ENCODE assay signal across 8 mouse cellular contexts in the genomic region with DNA sequence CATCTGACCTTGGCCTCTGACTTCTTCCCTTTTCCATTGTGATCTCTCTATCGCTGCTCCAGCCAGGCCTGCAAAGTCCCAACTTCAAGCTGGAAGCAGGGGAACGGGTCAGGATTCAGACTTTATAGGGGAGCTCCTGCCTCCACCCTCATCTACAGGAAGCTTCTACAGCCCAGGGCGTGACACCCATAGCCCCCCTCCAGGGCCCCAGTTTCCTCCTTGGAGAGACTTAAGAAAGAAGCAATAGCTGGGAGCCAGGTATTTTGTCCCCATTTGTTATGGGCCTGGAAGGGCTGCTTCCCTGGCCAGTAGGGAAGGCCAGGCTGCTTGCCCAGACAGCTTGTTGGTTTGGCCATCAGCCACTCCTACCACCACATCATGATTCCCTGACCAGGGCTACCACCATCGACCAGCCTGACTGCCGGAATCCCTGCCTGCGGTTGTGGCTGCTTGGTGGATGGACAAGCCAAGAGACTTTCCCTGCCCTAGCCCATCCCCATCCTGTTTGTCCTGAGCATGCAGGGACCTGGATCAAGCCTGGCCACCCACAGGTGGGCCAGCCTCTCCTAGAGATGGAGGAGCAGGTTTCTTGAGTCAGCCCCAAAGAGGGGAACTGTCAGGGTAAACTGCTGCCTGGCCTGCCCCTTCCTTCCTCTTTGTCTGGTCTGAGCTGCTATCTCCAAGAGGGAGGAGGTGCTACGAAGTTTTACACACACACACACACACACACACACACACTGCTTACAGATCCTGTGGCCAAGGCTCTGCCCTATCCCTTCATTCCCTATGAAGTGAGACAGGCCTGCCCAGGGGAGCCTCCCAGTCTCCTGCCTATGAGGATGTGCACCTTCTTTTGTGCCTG. TPM values are rescaled to one million over a fixed set of nuclear protein-coding genes. Genes with fewer than 3 reads are reported as not detected.
A peak's percentile ranks its signal among the peaks of the same experiment; 100 is the strongest.
DNase-seq lines count a peak whose midpoint lies in the region; ATAC-seq and TF ChIP-seq lines count a peak whose summit lies in the region.

No protein-coding gene starts in this region.

- DNase-seq in neural tube, embryonic 11.5 days (ENCODE audit: low spot score) = no peak
- DNase-seq in neural tube, embryonic 10.5 days (ENCODE audit: extremely low spot score, low spot score) = no peak
- DNase-seq in cerebellum, adult 11-12 months = peak; percentile 84
- no peak for DNase-seq in forebrain, postnatal 0 days
- DNase-seq in embryo, embryonic 10 days (ENCODE audit: low spot score) = no peak
- no peak for DNase-seq in kidney, adult 18-20 months

- H3K36me3 ChIP-seq in neural tube, embryonic 11.5 days (ENCODE audit: control insufficient read depth, insufficient read depth, low read length) = no peaks in the 10 kb centered on the region
- peaks cover 9% of the 10 kb centered on the region; the same call in 1 of the 2 replicates for H3K36me3 ChIP-seq in forebrain, postnatal 0 days (ENCODE audit: insufficient read depth)
- peaks cover 7% of the 10 kb centered on the region for H3K36me3 ChIP-seq in liver, embryonic 12.5 days
- H3K36me3 ChIP-seq in neural tube, embryonic 14.5 days (ENCODE audit: control insufficient read depth, insufficient read depth, low read length) = no peaks in the 10 kb centered on the region

- 82% methylated on average over 7 of the region's 7 CpGs for WGBS in neural tube, embryonic 11.5 days
- WGBS in forebrain, postnatal 0 days = 74% methylated on average over 7 of the region's 7 CpGs
- 32% methylated on average over 7 of the region's 7 CpGs for WGBS in liver, embryonic 12.5 days (ENCODE audit: insufficient replicate concordance)
- WGBS in neural tube, embryonic 14.5 days = 77% methylated on average over 7 of the region's 7 CpGs

- no peak overlapping the region for H3K27ac ChIP-seq in neural tube, embryonic 11.5 days (ENCODE audit: low read depth, low read length)
- H3K27ac ChIP-seq in forebrain, postnatal 0 days (ENCODE audit: low read depth, low read length) = no peak overlapping the region
- H3K27ac ChIP-seq in liver, embryonic 12.5 days = peak overlapping the region; percentile 63
- no peak overlapping the region for H3K27ac ChIP-seq in neural tube, embryonic 14.5 days (ENCODE audit: low read depth, low read length)

- ATAC-seq in neural tube, embryonic 11.5 days (ENCODE audit: insufficient read depth, low FRiP score, low TSS enrichment) = no peak
- no peak for ATAC-seq in forebrain, postnatal 0 days
- no peak for ATAC-seq in liver, embryonic 12.5 days
- ATAC-seq in neural tube, embryonic 14.5 days (ENCODE audit: low read depth) = no peak

- TF ChIP-seq CTCF in forebrain, postnatal 0 days (IDR thresholded peaks at IDR 0.05; ENCODE audit: low read depth) = no peak

- H3K9ac ChIP-seq in neural tube, embryonic 11.5 days (ENCODE audit: low read length) = no peak overlapping the region; the same call in 1 of the 2 replicates
- peak overlapping the region; percentile 1; the same call in 1 of the 2 replicates for H3K9ac ChIP-seq in forebrain, postnatal 0 days
- peak overlapping the region; percentile 49 for H3K9ac ChIP-seq in liver, embryonic 12.5 days
- peak overlapping the region; percentile 78; the same call in 1 of the 2 replicates for H3K9ac ChIP-seq in neural tube, embryonic 14.5 days (replicated peaks; ENCODE audit: low read depth, low read length)

- no peaks in the 10 kb centered on the region for H3K9me3 ChIP-seq in neural tube, embryonic 11.5 days (ENCODE audit: control insufficient read depth, low read length)
- no peaks in the 10 kb centered on the region for H3K9me3 ChIP-seq in forebrain, postnatal 0 days (ENCODE audit: low read length)
- no peaks in the 10 kb centered on the region for H3K9me3 ChIP-seq in liver, embryonic 12.5 days (replicated peaks)
- no peaks in the 10 kb centered on the region for H3K9me3 ChIP-seq in neural tube, embryonic 14.5 days (ENCODE audit: control insufficient read depth, low read length)

- H3K4me3 ChIP-seq in neural tube, embryonic 11.5 days (ENCODE audit: low read depth, low read length) = no peak overlapping the region
- peak overlapping the region; percentile 68; the same call in 1 of the 2 replicates for H3K4me3 ChIP-seq in forebrain, postnatal 0 days (ENCODE audit: low read depth, low read length)
- H3K4me3 ChIP-seq in liver, embryonic 12.5 days = peak overlapping the region; percentile 66
- H3K4me3 ChIP-seq in neural tube, embryonic 14.5 days (ENCODE audit: low read depth, low read length) = peak overlapping the region; percentile 66

- peak overlapping the region; percentile 50 for H3K4me2 ChIP-seq in neural tube, embryonic 11.5 days (ENCODE audit: low read depth)
- peak overlapping the region; percentile 61 for H3K4me2 ChIP-seq in forebrain, postnatal 0 days (ENCODE audit: low read depth)
- H3K4me2 ChIP-seq in liver, embryonic 12.5 days = peak overlapping the region; percentile 92
- peak overlapping the region; percentile 67 for H3K4me2 ChIP-seq in neural tube, embryonic 14.5 days (ENCODE audit: low read depth, low read length)

- H3K27me3 ChIP-seq in neural tube, embryonic 11.5 days (ENCODE audit: control insufficient read depth, insufficient read depth, low read length) = no peaks in the 10 kb centered on the region
- H3K27me3 ChIP-seq in forebrain, postnatal 0 days (ENCODE audit: insufficient read depth, low read length) = no peaks in the 10 kb centered on the region
- no peaks in the 10 kb centered on the region for H3K27me3 ChIP-seq in liver, embryonic 12.5 days (replicated peaks)
- H3K27me3 ChIP-seq in neural tube, embryonic 14.5 days (ENCODE audit: control insufficient read depth, insufficient read depth, low read length) = no peaks in the 10 kb centered on the region

- peaks cover 11% of the 10 kb centered on the region for H3K4me1 ChIP-seq in neural tube, embryonic 11.5 days (ENCODE audit: control insufficient read depth, insufficient read depth, low read length)
- 0 out of 2 replicates have a peak, but pooled peaks cover 5% of the 10 kb centered on the region for H3K4me1 ChIP-seq in forebrain, postnatal 0 days (ENCODE audit: insufficient read depth)
- H3K4me1 ChIP-seq in liver, embryonic 12.5 days = peaks cover 54% of the 10 kb centered on the region
- H3K4me1 ChIP-seq in neural tube, embryonic 14.5 days (ENCODE audit: control insufficient read depth, insufficient read depth, low read length) = peaks cover 20% of the 10 kb centered on the region

RNA-seq across cellular contexts. Expression of a gene that starts 1.3 kb away (rescaled TPM):
- 62.1 and 63.9 TPM in 2 replicates for polyA plus RNA-seq in neural tube, embryonic 11.5 days (2014; fragmentation: Nextera tagmentation; extraction: Ambion mirVana)
- 63.1 and 74.6 TPM in 2 replicates for total RNA-seq in forebrain, postnatal 0 days (2014; rRNA removed)
- polyA plus RNA-seq in forebrain, postnatal 0 days (2015; fragmentation: Nextera tagmentation; extraction: Ambion mirVana) = 50.9 and 55.6 TPM in 2 replicates
- polyA plus RNA-seq in liver, embryonic 12.5 days (2016; fragmentation: Nextera tagmentation; extraction: Ambion mirVana) = 34.7 and 35.9 TPM in 2 replicates
- 44.2 and 48.4 TPM in 2 replicates for polyA plus RNA-seq in neural tube, embryonic 14.5 days (2014; fragmentation: Nextera tagmentation; extraction: Ambion mirVana)

RNA-seq across cellular contexts. Expression of a gene that starts 4.7 kb away (rescaled TPM):
- 30.3 and 33.4 TPM in 2 replicates for polyA plus RNA-seq in neural tube, embryonic 11.5 days (2014; fragmentation: Nextera tagmentation; extraction: Ambion mirVana)
- total RNA-seq in forebrain, postnatal 0 days (2014; rRNA removed) = 16.5 and 20.6 TPM in 2 replicates
- polyA plus RNA-seq in forebrain, postnatal 0 days (2015; fragmentation: Nextera tagmentation; extraction: Ambion mirVana) = 13.7 and 17.7 TPM in 2 replicates
- polyA plus RNA-seq in liver, embryonic 12.5 days (2016; fragmentation: Nextera tagmentation; extraction: Ambion mirVana) = 17.0 and 17.8 TPM in 2 replicates
- polyA plus RNA-seq in neural tube, embryonic 14.5 days (2014; fragmentation: Nextera tagmentation; extraction: Ambion mirVana) = 11.1 and 14.4 TPM in 2 replicates

RNA-seq across cellular contexts. Expression of a gene that starts 18.2 kb away (rescaled TPM):
- 0.07 TPM in 1 of 2 replicates, not detected in the other for polyA plus RNA-seq in neural tube, embryonic 11.5 days (2014; fragmentation: Nextera tagmentation; extraction: Ambion mirVana)
- 0.08 and 0.14 TPM in 2 replicates for total RNA-seq in forebrain, postnatal 0 days (2014; rRNA removed)
- 0.04 TPM in 1 of 2 replicates, not detected in the other for polyA plus RNA-seq in forebrain, postnatal 0 days (2015; fragmentation: Nextera tagmentation; extraction: Ambion mirVana)
- 0.06 TPM in 1 of 2 replicates, not detected in the other for polyA plus RNA-seq in liver, embryonic 12.5 days (2016; fragmentation: Nextera tagmentation; extraction: Ambion mirVana)
- 0.08 and 0.09 TPM in 2 replicates for polyA plus RNA-seq in neural tube, embryonic 14.5 days (2014; fragmentation: Nextera tagmentation; extraction: Ambion mirVana)

RNA-seq across cellular contexts. Expression of a gene that starts 33.5 kb away (rescaled TPM):
- 25.2 and 26.2 TPM in 2 replicates for polyA plus RNA-seq in neural tube, embryonic 11.5 days (2014; fragmentation: Nextera tagmentation; extraction: Ambion mirVana)
- 216 and 261 TPM in 2 replicates for total RNA-seq in forebrain, postnatal 0 days (2014; rRNA removed)
- polyA plus RNA-seq in forebrain, postnatal 0 days (2015; fragmentation: Nextera tagmentation; extraction: Ambion mirVana) = 31.5 and 32.5 TPM in 2 replicates
- polyA plus RNA-seq in liver, embryonic 12.5 days (2016; fragmentation: Nextera tagmentation; extraction: Ambion mirVana) = 11.5 and 11.8 TPM in 2 replicates
- 37.4 and 40.4 TPM in 2 replicates for polyA plus RNA-seq in neural tube, embryonic 14.5 days (2014; fragmentation: Nextera tagmentation; extraction: Ambion mirVana)

RNA-seq across cellular contexts. Expression of a gene that starts 44.2 kb away (rescaled TPM):
- 89.5 and 89.8 TPM in 2 replicates for polyA plus RNA-seq in neural tube, embryonic 11.5 days (2014; fragmentation: Nextera tagmentation; extraction: Ambion mirVana)
- 58.4 and 68.4 TPM in 2 replicates for total RNA-seq in forebrain, postnatal 0 days (2014; rRNA removed)
- polyA plus RNA-seq in forebrain, postnatal 0 days (2015; fragmentation: Nextera tagmentation; extraction: Ambion mirVana) = 70.4 and 77.8 TPM in 2 replicates
- polyA plus RNA-seq in liver, embryonic 12.5 days (2016; fragmentation: Nextera tagmentation; extraction: Ambion mirVana) = 37.6 and 41.1 TPM in 2 replicates
- polyA plus RNA-seq in neural tube, embryonic 14.5 days (2014; fragmentation: Nextera tagmentation; extraction: Ambion mirVana) = 99.7 and 104 TPM in 2 replicates
